Mouse (Mus musculus): ENCODE measurements around the gene Piwil4.

The Piwil4 gene

GRCm38 (mm10) chr9:14740151-14740924, at the start of gene Piwil4:
Gene Piwil4, minus strand, starts transcription at chr9:14740733.
- no peak for DNase-seq (ENCODE audit: extremely low spot score, low read depth, low spot score)

- DNase-seq (ENCODE audit: extremely low spot score, low read depth, low spot score), result no peak
Measured at GRCm38 (mm10) chr9:14787356-14787755, 46.8 kb upstream of the Piwil4 start.

GRCm38 (mm10) chr9:14784039-14785002, 43.8 kb upstream of the Piwil4 start, which contains the start of the genes Mre11a and Ankrd49:
Gene Mre11a, plus strand, starts transcription at chr9:14784654.
Gene Ankrd49, minus strand, starts transcription at chr9:14784856.
- peak; percentile 98 for DNase-seq (ENCODE audit: extremely low spot score, low read depth, low spot score)

GRCm38 (mm10) chr9:14778341-14778740, 37.8 kb upstream of the Piwil4 start:
- DNase-seq (ENCODE audit: extremely low spot score, low read depth, low spot score), result no peak

GRCm38 (mm10) chr9:14773813-14774212, 33.3 kb upstream of the Piwil4 start:
- DNase-seq (ENCODE audit: extremely low spot score, low read depth, low spot score), result no peak

- DNase-seq (ENCODE audit: extremely low spot score, low read depth, low spot score), result no peak
Measured at GRCm38 (mm10) chr9:14772074-14772473, 31.5 kb upstream of the Piwil4 start.

- no peak for DNase-seq (ENCODE audit: extremely low spot score, low read depth, low spot score)
Measured at GRCm38 (mm10) chr9:14770803-14771471, 30.4 kb upstream of the Piwil4 start, which contains the start of gene 1700012B09Rik. Gene 1700012B09Rik, minus strand, starts transcription at chr9:14771030.

- DNase-seq (ENCODE audit: extremely low spot score, low read depth, low spot score), result no peak
Measured at GRCm38 (mm10) chr9:14769811-14770210, 29.3 kb upstream of the Piwil4 start.

- no peak for DNase-seq (ENCODE audit: extremely low spot score, low read depth, low spot score)
Measured at GRCm38 (mm10) chr9:14764765-14765164, 24.2 kb upstream of the Piwil4 start.

- no peak for DNase-seq (ENCODE audit: extremely low spot score, low read depth, low spot score)
Measured at GRCm38 (mm10) chr9:14759261-14759660, 18.7 kb upstream of the Piwil4 start.

GRCm38 (mm10) chr9:14758590-14758989, 18.1 kb upstream of the Piwil4 start:
- DNase-seq (ENCODE audit: extremely low spot score, low read depth, low spot score), result no peak

GRCm38 (mm10) chr9:14754469-14754868, 13.9 kb upstream of the Piwil4 start:
- no peak for DNase-seq (ENCODE audit: extremely low spot score, low read depth, low spot score)

GRCm38 (mm10) chr9:14753947-14754346, 13.4 kb upstream of the Piwil4 start:
- DNase-seq (ENCODE audit: extremely low spot score, low read depth, low spot score), result no peak

- DNase-seq (ENCODE audit: extremely low spot score, low read depth, low spot score), result no peak
Measured at GRCm38 (mm10) chr9:14752001-14752522, 11.5 kb upstream of the Piwil4 start, which contains the start of gene Fut4. Gene Fut4, minus strand, starts transcription at chr9:14752393.

- no peak for DNase-seq (ENCODE audit: extremely low spot score, low read depth, low spot score)
Measured at GRCm38 (mm10) chr9:14751503-14752000, 11.0 kb upstream of the Piwil4 start.

- no peak for DNase-seq (ENCODE audit: extremely low spot score, low read depth, low spot score)
Measured at GRCm38 (mm10) chr9:14750901-14751502, 10.5 kb upstream of the Piwil4 start.

GRCm38 (mm10) chr9:14739498-14740150, 909 bp downstream of the Piwil4 start:
- no peak for DNase-seq (ENCODE audit: extremely low spot score, low read depth, low spot score)

- DNase-seq (ENCODE audit: extremely low spot score, low read depth, low spot score), result no peak
Measured at GRCm38 (mm10) chr9:14730941-14731541, 9.5 kb downstream of the Piwil4 start.

- DNase-seq (ENCODE audit: extremely low spot score, low read depth, low spot score), result no peak
Measured at GRCm38 (mm10) chr9:14728365-14728764, 12.2 kb downstream of the Piwil4 start.
